Mouse (Mus musculus) intestine, embryonic 14.5 days (tissue): Measurements from ENCODE around the gene Gm21992. TPM values are rescaled to one million over a fixed set of nuclear protein-coding genes. Genes with fewer than 3 reads are reported as not detected.
A peak's percentile ranks its signal among the peaks of the same experiment; 100 is the strongest.

Source experiments
- ATAC-seq: fragments of 200-750 bp; cut with Nextera tagmentation; replicated peaks from 2 replicates; pipeline ENCODE4 v1.8.0; 2017; ENCODE audit warnings: low read depth, moderate number of reproducible peaks, moderate TSS enrichment, moderate library complexity; ENCODE audit not compliant: low FRiP score, low TSS enrichment
- DNase-seq: peaks from one replicate; pipeline ENCODE4 v3.0.0-alpha.2; 2018; ENCODE audit warnings: low spot score
- H3K27ac ChIP-seq: fragments of 300-500 bp; sonication (generic); 2 replicates; pipeline ENCODE4 v1.5.1; 2014; ENCODE audit warnings: low read depth, mild to moderate bottlenecking, control low read depth
- H3K27me3 ChIP-seq: fragments of 300-500 bp; sonication (generic); replicated peaks from 2 replicates; pipeline ENCODE4 v1.6.1; 2014; ENCODE audit warnings: low read length, control low read depth; ENCODE audit not compliant: control insufficient read depth, insufficient read depth
- H3K36me3 ChIP-seq: fragments of 300-500 bp; sonication (generic); 2 replicates; pipeline ENCODE4 v1.6.1; 2014; ENCODE audit warnings: low read length, control low read depth; ENCODE audit not compliant: control insufficient read depth, insufficient read depth
- H3K4me1 ChIP-seq: fragments of 300-500 bp; sonication (generic); replicated peaks from 2 replicates; pipeline ENCODE4 v1.6.1; 2014; ENCODE audit warnings: low read length, control low read depth, mixed read lengths; ENCODE audit not compliant: control insufficient read depth, insufficient read depth
- H3K4me2 ChIP-seq: fragments of 300-500 bp; sonication (generic); 2 replicates; pipeline ENCODE4 v1.6.1; 2014; ENCODE audit warnings: low read length
- H3K4me3 ChIP-seq: fragments of 300-500 bp; sonication (generic); 2 replicates; pipeline ENCODE4 v1.5.1; 2014; ENCODE audit warnings: low read depth, low read length, control low read depth, mixed read lengths
- H3K9ac ChIP-seq: fragments of 300-500 bp; sonication (generic); 2 replicates; pipeline ENCODE4 v1.6.1; 2014; ENCODE audit warnings: mild to moderate bottlenecking, low read length
- H3K9me3 ChIP-seq: fragments of 300-500 bp; sonication (generic); 2 replicates; pipeline ENCODE4 v1.6.1; 2016; ENCODE audit warnings: low read length, control low read depth; ENCODE audit not compliant: control insufficient read depth
- whole genome bisulfite sequencing: fragments of 180-500 bp; shearing (Covaris S2); extraction: QIAGEN DNeasy Blood & Tissue Kit; methylation state at CpG from one replicate; pipeline ENCODE4 v1.1.7; 2014; 5-methylcytosine and 5-hydroxymethylcytosine counted together
- polyA plus RNA-seq: library from polyadenylated mRNA; unstranded; fragments of >200 nt; fragmentation: Nextera tagmentation; extraction: Ambion mirVana; gene quantifications from 2 replicates; pipeline ENCODE4 v1.2.1, GENCODE M21; 2014

The Gm21992 gene
- polyA plus RNA-seq, 1 experiment from 2014 or later: 25.7 TPM

DNA sequence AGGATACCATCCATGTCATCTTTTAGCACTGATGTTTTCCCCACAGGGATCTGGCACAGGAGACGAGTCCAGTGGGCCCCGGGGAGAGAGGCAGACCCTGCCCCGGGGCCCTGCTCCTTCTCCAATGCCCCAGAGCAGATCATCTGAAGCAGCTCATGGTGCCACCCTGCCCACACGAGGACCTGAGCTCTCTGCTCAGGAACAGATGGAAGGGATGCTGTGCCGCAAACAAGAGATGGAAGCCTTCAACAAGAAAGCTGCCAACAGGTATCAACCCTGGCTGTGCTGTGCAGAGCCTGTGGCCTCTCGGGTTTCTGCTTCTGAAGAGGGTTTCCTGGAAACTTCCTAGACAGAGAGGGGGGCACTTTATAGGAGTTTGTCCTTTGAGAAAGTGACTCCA is 61.4 kb downstream of the Gm21992 start:
- no peak overlapping the region for H3K9ac ChIP-seq
- no peak overlapping the region for H3K4me2 ChIP-seq
- no peak for DNase-seq
- H3K27ac ChIP-seq: no peak overlapping the region
- H3K4me1 ChIP-seq: no peaks in the 10 kb centered on the region
- ATAC-seq: no peak
- no peak overlapping the region for H3K4me3 ChIP-seq
- H3K27me3 ChIP-seq: no peaks in the 10 kb centered on the region
- H3K9me3 ChIP-seq: no peaks in the 10 kb centered on the region
- no peaks in the 10 kb centered on the region for H3K36me3 ChIP-seq
- 84% methylated on average over 6 of the region's 6 CpGs for WGBS

DNA sequence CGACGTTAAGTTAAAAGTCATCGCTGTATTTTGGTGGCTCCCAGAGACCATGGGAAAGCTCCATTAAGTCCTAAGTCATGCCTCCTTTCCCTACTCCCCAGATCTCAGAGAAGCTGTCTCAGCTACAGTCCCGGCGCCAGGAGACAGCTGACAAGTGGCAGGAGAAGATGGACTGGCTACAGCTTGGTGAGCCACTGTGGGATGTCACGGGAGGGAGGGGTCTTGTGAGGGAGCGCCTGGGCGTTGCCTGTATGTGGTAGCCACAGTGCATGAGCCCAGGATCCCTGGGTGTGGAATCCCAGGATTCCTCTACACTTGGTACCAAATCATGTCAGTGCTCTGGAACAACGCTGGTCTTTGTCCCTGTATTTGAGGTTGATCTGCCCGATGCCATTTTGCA is 62.9 kb downstream of the Gm21992 start:
- H3K9me3 ChIP-seq: no peaks in the 10 kb centered on the region
- no peaks in the 10 kb centered on the region for H3K4me1 ChIP-seq
- 0 out of 2 replicates have a peak, but pooled peaks cover 5% of the 10 kb centered on the region for H3K36me3 ChIP-seq
- H3K4me2 ChIP-seq: no peak overlapping the region
- H3K4me3 ChIP-seq: no peak overlapping the region
- DNase-seq: no peak
- H3K27me3 ChIP-seq: no peaks in the 10 kb centered on the region
- WGBS: 81% methylated on average over 10 of the region's 10 CpGs
- no peak overlapping the region for H3K27ac ChIP-seq
- no peak overlapping the region for H3K9ac ChIP-seq
- ATAC-seq: no peak

DNA sequence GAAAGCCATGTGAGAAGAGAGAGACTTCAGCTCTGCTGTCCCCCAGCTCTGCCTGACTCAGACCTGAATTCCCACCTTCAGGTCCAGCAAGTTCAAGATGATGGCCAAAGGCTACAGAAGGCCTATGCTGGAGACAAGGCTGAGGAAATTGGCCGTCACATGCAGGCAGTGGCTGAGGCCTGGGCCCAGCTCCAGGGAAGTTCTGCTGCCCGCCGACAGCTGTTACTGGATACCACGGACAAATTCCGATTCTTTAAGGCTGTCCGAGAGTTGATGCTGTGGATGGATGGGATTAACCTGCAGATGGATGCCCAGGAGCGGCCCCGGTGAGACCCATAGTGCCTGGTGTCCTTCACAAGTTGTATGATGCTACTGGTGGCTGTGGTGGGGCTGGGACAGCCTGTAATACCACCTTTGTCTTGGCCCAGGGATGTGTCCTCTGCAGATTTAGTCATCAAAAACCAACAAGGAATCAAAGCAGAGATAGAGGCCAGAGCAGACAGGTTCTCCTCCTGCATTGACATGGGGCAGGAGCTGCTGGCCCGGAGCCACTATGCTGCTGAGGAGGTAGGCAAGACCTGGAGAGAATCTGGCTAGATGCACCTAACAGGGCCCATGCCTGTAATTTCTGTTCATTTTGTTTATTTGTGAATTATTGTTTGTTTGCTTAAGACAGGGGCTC is 63.6 kb downstream of the Gm21992 start:
- Histone ChIP-seq H3K27me3 (no peaks in the 10 kb centered on the region), H3K9ac (no peak overlapping the region), H3K4me3 (no peak overlapping the region), H3K4me2 (no peak overlapping the region), H3K27ac (no peak overlapping the region), H3K4me1 (no peaks in the 10 kb centered on the region), H3K9me3 (no peaks in the 10 kb centered on the region), H3K36me3 (0 out of 2 replicates have a peak, but pooled peaks cover 5% of the 10 kb centered on the region)
- ATAC-seq (no peak), DNase-seq (no peak)
- WGBS: 90% methylated on average over 9 of the region's 9 CpGs

DNA sequence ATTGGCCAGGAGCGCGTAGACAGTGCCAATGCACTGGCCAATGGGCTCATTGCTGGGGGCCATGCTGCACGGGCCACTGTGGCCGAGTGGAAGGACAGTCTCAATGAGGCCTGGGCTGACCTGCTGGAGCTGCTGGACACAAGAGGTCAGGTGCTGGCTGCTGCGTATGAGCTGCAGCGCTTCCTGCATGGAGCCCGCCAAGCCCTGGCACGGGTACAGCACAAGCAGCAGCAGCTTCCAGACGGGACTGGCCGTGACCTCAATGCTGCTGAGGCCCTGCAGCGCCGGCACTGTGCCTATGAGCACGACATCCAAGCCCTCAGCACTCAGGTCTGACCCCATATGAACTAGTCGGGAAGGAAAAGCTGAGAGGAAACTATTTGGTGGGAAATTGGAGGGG is 64.8 kb downstream of the Gm21992 start:
- Histone ChIP-seq H3K27ac (no peak overlapping the region), H3K36me3 (0 out of 2 replicates have a peak, but pooled peaks cover 5% of the 10 kb centered on the region), H3K4me1 (no peaks in the 10 kb centered on the region), H3K27me3 (no peaks in the 10 kb centered on the region), H3K4me2 (no peak overlapping the region), H3K9ac (no peak overlapping the region), H3K9me3 (no peaks in the 10 kb centered on the region), H3K4me3 (no peak overlapping the region)
- ATAC-seq (no peak), DNase-seq (no peak)
- 85% methylated on average over 14 of the region's 14 CpGs for WGBS

DNA sequence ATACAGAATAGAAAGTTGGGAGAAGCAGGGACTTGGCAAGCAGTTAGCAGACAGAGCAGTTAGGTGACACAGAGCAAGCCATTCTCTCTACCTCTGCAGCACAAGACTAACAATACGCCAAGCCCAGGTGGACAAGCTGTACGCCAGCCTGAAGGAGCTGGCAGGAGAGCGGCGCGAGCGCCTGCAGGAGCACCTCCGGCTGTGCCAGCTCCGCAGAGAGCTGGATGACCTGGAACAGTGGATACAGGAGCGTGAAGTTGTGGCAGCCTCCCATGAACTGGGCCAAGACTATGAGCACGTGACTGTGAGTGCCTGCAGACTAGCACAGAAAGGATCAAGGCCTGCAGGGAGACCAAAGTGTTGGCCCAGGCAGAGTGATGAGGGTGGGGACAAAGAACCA is 65.7 kb downstream of the Gm21992 start:
- DNase-seq (no peak), ATAC-seq (no peak)
- no peaks in the 10 kb centered on the region for H3K27me3 ChIP-seq
- H3K27ac ChIP-seq: no peak overlapping the region
- no peak overlapping the region for H3K9ac ChIP-seq
- 95% methylated on average over 10 of the region's 10 CpGs for WGBS
- H3K4me2 ChIP-seq: no peak overlapping the region
- no peaks in the 10 kb centered on the region for H3K9me3 ChIP-seq
- no peak overlapping the region for H3K4me3 ChIP-seq
- 0 out of 2 replicates have a peak, but pooled peaks cover 5% of the 10 kb centered on the region for H3K36me3 ChIP-seq
- H3K4me1 ChIP-seq: no peaks in the 10 kb centered on the region

DNA sequence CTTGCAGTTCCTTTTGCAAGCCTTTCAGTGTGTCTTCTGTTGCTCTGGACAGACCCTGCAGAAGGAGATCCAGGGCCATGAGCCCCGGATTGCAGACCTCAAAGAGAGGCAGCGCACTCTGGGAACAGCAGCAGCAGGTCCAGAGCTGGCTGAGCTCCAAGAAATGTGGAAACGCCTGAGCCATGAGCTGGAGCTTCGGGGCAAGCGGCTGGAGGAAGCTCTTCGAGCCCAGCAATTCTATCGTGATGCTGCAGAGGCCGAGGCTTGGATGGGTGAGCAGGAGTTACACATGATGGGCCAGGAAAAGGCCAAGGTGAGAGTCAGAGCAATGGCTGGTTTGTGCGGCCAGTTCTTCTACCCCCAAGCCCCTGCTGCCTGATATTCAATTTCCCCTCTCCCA is 66.4 kb downstream of the Gm21992 start:
- no peak overlapping the region for H3K4me2 ChIP-seq
- no peak overlapping the region for H3K4me3 ChIP-seq
- DNase-seq (no peak), ATAC-seq (no peak)
- no peak overlapping the region for H3K27ac ChIP-seq
- 0 out of 2 replicates have a peak, but pooled peaks cover 5% of the 10 kb centered on the region for H3K36me3 ChIP-seq
- H3K4me1 ChIP-seq: no peaks in the 10 kb centered on the region
- no peaks in the 10 kb centered on the region for H3K9me3 ChIP-seq
- H3K27me3 ChIP-seq: no peaks in the 10 kb centered on the region
- WGBS: 50% methylated on average over 9 of the region's 9 CpGs
- H3K9ac ChIP-seq: no peak overlapping the region

DNA sequence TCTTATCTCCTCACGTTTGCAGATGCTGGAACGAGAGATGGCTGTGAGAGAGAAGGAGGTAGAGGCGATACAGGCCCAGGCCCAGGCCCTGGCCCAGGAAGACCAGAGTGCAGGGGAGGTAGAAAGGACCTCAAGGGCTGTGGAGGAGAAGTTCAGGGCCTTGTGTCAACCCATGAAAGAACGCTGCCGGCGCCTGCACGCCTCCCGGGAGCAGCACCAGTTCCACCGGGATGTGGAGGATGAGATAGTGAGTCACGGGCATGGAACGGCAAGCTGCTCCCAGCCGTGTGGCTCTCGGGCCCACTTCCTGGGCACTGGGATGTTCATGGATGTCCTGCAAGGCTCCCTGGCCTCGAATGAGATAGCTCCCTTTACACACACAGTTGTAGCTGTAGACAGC is 67.4 kb downstream of the Gm21992 start:
- no peak overlapping the region for H3K9ac ChIP-seq
- DNase-seq (no peak), ATAC-seq (no peak)
- H3K4me3 ChIP-seq: no peak overlapping the region
- no peaks in the 10 kb centered on the region for H3K9me3 ChIP-seq
- H3K27me3 ChIP-seq: no peaks in the 10 kb centered on the region
- no peaks in the 10 kb centered on the region for H3K4me1 ChIP-seq
- H3K36me3 ChIP-seq: 0 out of 2 replicates have a peak, but pooled peaks cover 5% of the 10 kb centered on the region
- no peak overlapping the region for H3K4me2 ChIP-seq
- no peak overlapping the region for H3K27ac ChIP-seq
- WGBS: 82% methylated on average over 14 of the region's 14 CpGs

DNA sequence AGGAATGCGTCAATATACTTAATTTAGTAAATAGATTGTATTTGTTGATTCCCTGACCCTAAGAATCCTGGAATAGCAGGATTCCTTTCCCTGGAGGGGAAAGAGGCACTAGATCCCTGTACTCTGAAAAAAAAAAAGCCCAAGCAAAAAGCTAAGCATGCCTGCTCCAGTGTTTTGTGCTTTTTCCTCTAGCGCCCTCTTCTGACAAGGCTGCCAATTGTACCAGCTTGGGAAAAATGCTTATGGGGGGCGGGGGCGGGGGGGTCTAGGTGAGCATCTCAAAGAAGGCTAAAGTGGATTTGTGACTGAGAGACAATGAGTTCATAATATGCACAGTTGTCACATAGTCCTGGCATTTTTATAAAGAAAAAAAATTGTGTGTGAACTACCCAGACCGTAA is 67.9 kb downstream of the Gm21992 start:
- no peak for ATAC-seq
- H3K36me3 ChIP-seq: 0 out of 2 replicates have a peak, but pooled peaks cover 5% of the 10 kb centered on the region
- DNase-seq: peak; percentile 67
- no peak overlapping the region for H3K4me3 ChIP-seq
- no peaks in the 10 kb centered on the region for H3K27me3 ChIP-seq
- H3K9me3 ChIP-seq: no peaks in the 10 kb centered on the region
- no peak overlapping the region for H3K9ac ChIP-seq
- H3K4me1 ChIP-seq: no peaks in the 10 kb centered on the region
- 40% methylated on average over 5 of the region's 5 CpGs for WGBS
- H3K27ac ChIP-seq: no peak overlapping the region
- H3K4me2 ChIP-seq: no peak overlapping the region

DNA sequence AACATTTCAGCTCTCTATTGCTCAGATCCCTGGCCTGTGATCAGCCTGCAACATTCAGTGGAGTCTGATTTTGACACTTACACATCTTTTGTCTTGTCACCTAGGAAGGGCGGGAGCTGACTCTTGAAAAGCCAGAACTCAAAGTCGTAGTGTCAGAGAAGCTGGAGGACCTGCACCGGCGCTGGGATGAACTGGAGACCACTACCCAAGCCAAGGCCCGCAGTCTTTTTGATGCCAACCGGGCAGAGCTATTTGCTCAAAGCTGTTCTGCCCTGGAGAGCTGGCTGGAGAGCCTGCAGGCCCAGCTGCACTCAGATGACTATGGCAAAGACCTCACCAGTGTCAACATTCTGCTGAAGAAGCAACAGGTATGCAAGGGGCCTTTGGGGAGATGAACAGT is 69.2 kb downstream of the Gm21992 start:
- 0 out of 2 replicates have a peak, but pooled peaks cover 5% of the 10 kb centered on the region for H3K36me3 ChIP-seq
- H3K4me3 ChIP-seq: no peak overlapping the region
- no peak overlapping the region for H3K27ac ChIP-seq
- no peak overlapping the region for H3K9ac ChIP-seq
- H3K27me3 ChIP-seq: no peaks in the 10 kb centered on the region
- DNase-seq (no peak), ATAC-seq (no peak)
- H3K4me2 ChIP-seq: no peak overlapping the region
- WGBS: 90% methylated on average over 6 of the region's 6 CpGs
- no peaks in the 10 kb centered on the region for H3K4me1 ChIP-seq
- H3K9me3 ChIP-seq: no peaks in the 10 kb centered on the region
